Mouse (Mus musculus) lung, embryonic 15.5 days (tissue): ENCODE results near the gene Arid1b. TPM values are rescaled to one million over a fixed set of nuclear protein-coding genes. Genes with fewer than 3 reads are reported as not detected.

ENCODE experiments used
- ATAC-seq: fragments of 200-750 bp; cut with Nextera tagmentation; 2 replicates; pipeline ENCODE4 v1.8.0; 2017; ENCODE audit warnings: moderate number of reproducible peaks, borderline replicate concordance; ENCODE audit not compliant: low FRiP score, low TSS enrichment; ENCODE audit errors: extremely low read depth
- H3K27ac ChIP-seq: fragments of 300-500 bp; sonication (generic); 2 replicates; pipeline ENCODE4 v1.5.1; 2015; ENCODE audit warnings: moderate library complexity, mild to moderate bottlenecking, inconsistent platforms
- H3K27me3 ChIP-seq: fragments of 300-500 bp; sonication (generic); 2 replicates; pipeline ENCODE4 v1.6.1; 2015; ENCODE audit warnings: inconsistent platforms
- H3K36me3 ChIP-seq: fragments of 300-500 bp; sonication (generic); 2 replicates; pipeline ENCODE4 v1.6.1; 2015; ENCODE audit warnings: inconsistent platforms
- H3K4me1 ChIP-seq: fragments of 300-500 bp; sonication (generic); 2 replicates; pipeline ENCODE4 v1.6.1; 2015; ENCODE audit warnings: inconsistent platforms
- H3K4me2 ChIP-seq: fragments of 300-500 bp; sonication (generic); 2 replicates; pipeline ENCODE4 v1.6.1; 2015; ENCODE audit warnings: inconsistent platforms, mild to moderate bottlenecking, moderate library complexity
- H3K4me3 ChIP-seq: fragments of 300-500 bp; sonication (generic); 2 replicates; pipeline ENCODE4 v1.5.1; 2015; ENCODE audit warnings: mild to moderate bottlenecking, inconsistent platforms
- H3K9ac ChIP-seq: fragments of 300-500 bp; sonication (generic); 2 replicates; pipeline ENCODE4 v1.6.1; 2015; ENCODE audit warnings: inconsistent platforms
- H3K9me3 ChIP-seq: fragments of 300-500 bp; sonication (generic); 2 replicates; pipeline ENCODE4 v1.6.1; 2016; ENCODE audit warnings: inconsistent platforms
- WGBS: fragments of 180-500 bp; shearing (Covaris S2); methylation state at CpG from one replicate; pipeline ENCODE4 v1.1.7; 2015; 5-methylcytosine and 5-hydroxymethylcytosine counted together
- polyA plus RNA-seq: library from polyadenylated mRNA; unstranded; fragments of >200 nt; fragmentation: Nextera tagmentation; extraction: Ambion mirVana; gene quantifications from 2 replicates; pipeline ENCODE4 v1.2.1, GENCODE M21; 2015

Arid1b gene
- polyA plus RNA-seq, 1 experiment from 2014 or later: 10.5 TPM

DNA sequence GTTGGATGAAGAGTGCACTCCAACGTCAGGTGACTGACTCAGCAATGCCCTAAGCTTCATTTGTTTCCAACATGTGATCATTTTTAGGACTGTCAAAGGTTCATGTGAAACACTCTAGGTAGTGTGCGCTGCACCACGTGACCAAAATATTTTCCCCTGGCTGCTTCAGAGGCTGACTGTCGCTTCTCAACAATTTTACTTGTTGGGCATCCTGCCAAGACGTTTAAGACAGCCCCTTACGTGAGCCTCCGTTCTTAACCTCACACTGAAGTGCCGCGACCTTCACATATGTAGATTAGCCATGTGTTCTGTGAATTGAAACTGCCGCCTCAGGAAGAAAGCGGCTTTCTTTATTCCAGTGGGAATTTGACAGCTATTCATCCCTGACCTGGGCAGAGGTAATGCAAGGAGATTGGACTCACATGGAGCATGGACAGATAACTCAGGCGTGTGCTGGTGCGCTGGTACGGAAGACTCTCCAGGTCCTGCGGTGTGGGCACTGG lies 13.1 kb downstream of the Arid1b start:
- Histone ChIP-seq H3K4me1 (peaks cover 87% of the 10 kb centered on the region), H3K4me2 (peak overlapping the region; percentile 36), H3K27ac (no peak overlapping the region), H3K9ac (no peak overlapping the region), H3K27me3 (no peaks in the 10 kb centered on the region), H3K4me3 (no peak overlapping the region), H3K9me3 (no peaks in the 10 kb centered on the region), H3K36me3 (no peaks in the 10 kb centered on the region)
- ATAC-seq: peak; percentile 17; the same call in 1 of the 2 replicates
- 16% methylated on average over 15 of the region's 15 CpGs for WGBS

DNA sequence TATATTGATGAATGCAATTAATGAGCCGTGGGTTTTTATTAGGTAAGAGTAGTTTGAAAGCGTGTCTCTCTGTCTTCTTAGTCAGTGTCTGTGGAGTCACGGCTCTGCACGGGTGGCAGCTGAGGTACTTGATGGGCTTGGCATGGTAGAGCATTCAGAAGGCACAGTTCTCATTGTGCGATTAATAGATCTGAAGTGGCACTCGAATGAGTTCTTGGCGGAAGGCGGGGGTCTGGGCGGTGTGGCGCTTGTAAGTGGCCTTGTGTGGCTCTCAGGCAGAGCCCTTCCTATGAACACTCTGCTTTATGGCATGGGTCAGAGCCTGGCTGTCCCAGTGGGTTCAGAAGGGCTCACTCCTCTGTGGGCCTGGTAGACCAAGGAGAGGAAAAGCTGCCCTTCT lies 14.1 kb downstream of the Arid1b start:
- no peak overlapping the region; the same call in 1 of the 2 replicates for H3K9ac ChIP-seq
- WGBS: 53% methylated on average over 10 of the region's 10 CpGs
- ATAC-seq: peak; percentile 69; the same call in 1 of the 2 replicates
- no peaks in the 10 kb centered on the region for H3K36me3 ChIP-seq
- H3K27me3 ChIP-seq: no peaks in the 10 kb centered on the region
- no peak overlapping the region for H3K4me3 ChIP-seq
- H3K4me1 ChIP-seq: peaks cover 83% of the 10 kb centered on the region
- H3K4me2 ChIP-seq: peak overlapping the region; percentile 36; the same call in 1 of the 2 replicates
- H3K9me3 ChIP-seq: no peaks in the 10 kb centered on the region
- peak overlapping the region; percentile 76 for H3K27ac ChIP-seq

DNA sequence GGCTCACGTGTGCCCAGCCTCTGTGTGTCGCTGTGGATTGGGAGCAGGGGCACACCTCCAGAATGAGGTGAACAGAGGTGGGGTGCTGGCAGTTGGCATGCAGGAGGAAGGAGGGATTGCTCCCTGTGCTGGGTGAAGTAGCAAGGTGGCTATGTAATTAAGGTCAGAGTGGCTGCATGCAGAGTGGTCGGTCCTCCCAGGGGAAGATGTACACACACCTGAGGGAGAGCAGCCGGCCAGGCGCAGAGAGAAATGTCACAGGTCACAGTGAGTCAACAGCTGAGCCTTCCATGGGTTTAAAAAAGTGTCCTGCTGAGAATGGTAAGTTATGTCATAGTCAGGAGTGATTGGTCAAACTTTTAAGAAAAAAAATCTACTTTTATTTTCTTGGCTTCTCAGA lies 14.6 kb downstream of the Arid1b start:
- H3K4me1 ChIP-seq: peaks cover 79% of the 10 kb centered on the region
- peak overlapping the region; percentile 36; the same call in 1 of the 2 replicates for H3K4me2 ChIP-seq
- WGBS: 44% methylated on average over 5 of the region's 5 CpGs
- peak; percentile 31; the same call in 1 of the 2 replicates for ATAC-seq
- H3K4me3 ChIP-seq: no peak overlapping the region
- H3K9ac ChIP-seq: no peak overlapping the region; the same call in 1 of the 2 replicates
- H3K27ac ChIP-seq: peak overlapping the region; percentile 76
- H3K27me3 ChIP-seq: no peaks in the 10 kb centered on the region
- no peaks in the 10 kb centered on the region for H3K36me3 ChIP-seq
- H3K9me3 ChIP-seq: no peaks in the 10 kb centered on the region

DNA sequence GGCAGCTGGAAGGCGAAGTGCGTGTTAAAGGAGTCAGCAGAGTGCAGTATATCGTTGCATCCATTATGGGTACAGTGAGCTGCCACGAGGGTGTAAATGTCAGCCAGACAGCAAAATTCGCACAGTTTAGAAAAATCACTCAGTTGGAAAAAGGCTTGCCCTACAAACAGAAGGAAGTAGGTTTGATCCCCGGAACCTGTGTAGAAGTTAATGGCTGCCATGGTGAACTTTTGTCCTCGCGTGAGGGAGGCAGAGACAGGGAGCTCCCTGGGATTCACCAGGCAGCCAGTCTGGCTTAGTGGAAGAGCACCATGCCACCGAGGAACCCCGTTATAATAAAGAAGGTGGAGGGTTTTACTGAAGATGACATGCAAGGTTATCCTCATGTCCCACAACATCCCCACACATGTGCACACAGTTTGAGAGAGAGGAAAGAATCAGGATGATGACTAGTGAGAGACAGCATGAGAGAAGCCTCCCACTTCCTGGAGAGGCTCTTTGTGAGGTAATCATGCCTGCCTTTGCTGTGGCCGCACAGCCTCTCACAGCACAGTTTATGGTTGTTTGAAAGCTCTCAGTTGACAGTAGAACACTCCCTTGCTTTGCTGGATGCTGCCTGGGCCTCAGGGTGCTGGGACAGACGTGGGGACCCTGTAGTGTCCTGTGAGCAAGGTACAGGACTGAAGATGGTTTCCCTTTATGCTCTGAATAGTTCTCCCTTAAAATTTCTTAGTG lies 15.6 kb downstream of the Arid1b start:
- Histone ChIP-seq H3K4me1 (peaks cover 69% of the 10 kb centered on the region), H3K27ac (no peak overlapping the region), H3K4me2 (no peak overlapping the region), H3K36me3 (no peaks in the 10 kb centered on the region), H3K27me3 (no peaks in the 10 kb centered on the region), H3K4me3 (no peak overlapping the region), H3K9me3 (no peaks in the 10 kb centered on the region), H3K9ac (no peak overlapping the region)
- ATAC-seq: no peak
- WGBS: 69% methylated on average over 12 of the region's 12 CpGs

DNA sequence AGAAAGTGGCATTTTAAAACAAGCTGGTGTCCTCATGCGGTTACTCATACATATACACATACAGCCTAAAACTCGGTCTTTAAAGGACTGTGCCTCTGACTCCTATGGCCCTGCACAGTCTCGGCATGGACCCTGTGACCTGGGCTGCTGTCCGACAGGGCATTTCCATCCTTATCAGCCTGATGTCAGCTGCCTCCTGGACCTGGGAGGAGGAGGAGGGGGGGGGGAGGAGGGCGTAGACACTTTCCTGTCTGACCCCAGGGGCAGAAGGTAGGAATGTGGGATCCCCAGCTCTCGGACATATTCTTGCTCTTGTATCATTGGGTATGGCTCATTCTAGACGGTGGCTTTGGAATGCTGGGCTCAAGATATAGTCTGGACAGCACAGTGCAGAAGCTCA lies 16.6 kb downstream of the Arid1b start:
- Histone ChIP-seq H3K27me3 (no peaks in the 10 kb centered on the region), H3K36me3 (no peaks in the 10 kb centered on the region), H3K27ac (no peak overlapping the region), H3K9me3 (no peaks in the 10 kb centered on the region), H3K4me3 (no peak overlapping the region), H3K9ac (no peak overlapping the region), H3K4me1 (peaks cover 62% of the 10 kb centered on the region), H3K4me2 (no peak overlapping the region)
- 45% methylated on average over 7 of the region's 7 CpGs for WGBS
- ATAC-seq: no peak

DNA sequence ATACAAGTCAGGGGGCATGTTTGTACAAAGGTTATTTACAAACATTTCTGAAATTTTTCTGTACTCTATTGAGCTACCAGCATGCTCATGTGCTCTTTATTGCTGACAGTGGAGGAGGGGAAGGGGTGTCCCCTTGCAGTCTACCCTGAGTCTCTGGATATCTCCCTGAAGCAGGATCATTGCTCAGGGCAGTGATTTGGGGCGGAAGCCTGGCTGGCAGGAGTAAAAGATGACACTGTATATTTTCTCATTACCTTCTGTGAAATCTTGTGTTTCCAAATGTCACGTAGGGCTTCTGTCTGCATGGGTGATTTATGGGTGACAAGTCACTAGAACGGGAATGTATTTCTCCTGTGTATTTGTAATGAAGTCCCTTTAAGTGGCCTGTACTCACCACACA lies 18.0 kb downstream of the Arid1b start:
- 52% methylated on average over 3 of the region's 3 CpGs for WGBS
- no peak overlapping the region for H3K9ac ChIP-seq

DNA sequence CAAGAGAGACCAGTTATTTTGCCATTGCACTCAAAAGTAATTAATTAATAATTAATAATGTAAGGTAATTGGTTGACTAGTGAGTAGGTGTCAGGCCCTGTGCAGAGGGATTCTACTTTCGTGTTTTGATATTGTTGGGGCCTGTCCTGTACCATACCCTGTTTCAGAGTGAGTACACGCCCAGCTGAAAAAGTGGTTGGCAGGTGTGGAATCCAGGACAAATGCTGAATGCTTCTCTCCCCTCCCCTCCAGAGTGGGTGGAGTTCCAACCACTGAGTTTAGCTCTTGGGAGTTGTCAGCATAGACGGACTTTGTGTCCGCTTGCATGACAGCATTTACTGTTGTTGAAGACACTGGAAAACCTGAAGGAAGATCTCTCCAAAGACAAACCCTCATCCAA lies 18.4 kb downstream of the Arid1b start:
- no peak overlapping the region for H3K27ac ChIP-seq
- peaks cover 54% of the 10 kb centered on the region for H3K4me1 ChIP-seq
- ATAC-seq: no peak
- no peak overlapping the region for H3K4me2 ChIP-seq
- WGBS: 68% methylated on average over 4 of the region's 4 CpGs
- no peaks in the 10 kb centered on the region for H3K27me3 ChIP-seq
- no peak overlapping the region for H3K4me3 ChIP-seq
- H3K9me3 ChIP-seq: no peaks in the 10 kb centered on the region
- H3K9ac ChIP-seq: no peak overlapping the region
- no peaks in the 10 kb centered on the region for H3K36me3 ChIP-seq

More for the DNA sequence above, 18.0 kb downstream of the Arid1b start:
- no peak for ATAC-seq
- H3K9me3 ChIP-seq: no peaks in the 10 kb centered on the region
- H3K27ac ChIP-seq: no peak overlapping the region
- no peaks in the 10 kb centered on the region for H3K27me3 ChIP-seq
- H3K4me1 ChIP-seq: peaks cover 55% of the 10 kb centered on the region
- no peak overlapping the region for H3K4me2 ChIP-seq
- no peaks in the 10 kb centered on the region for H3K36me3 ChIP-seq
- H3K4me3 ChIP-seq: no peak overlapping the region

DNA sequence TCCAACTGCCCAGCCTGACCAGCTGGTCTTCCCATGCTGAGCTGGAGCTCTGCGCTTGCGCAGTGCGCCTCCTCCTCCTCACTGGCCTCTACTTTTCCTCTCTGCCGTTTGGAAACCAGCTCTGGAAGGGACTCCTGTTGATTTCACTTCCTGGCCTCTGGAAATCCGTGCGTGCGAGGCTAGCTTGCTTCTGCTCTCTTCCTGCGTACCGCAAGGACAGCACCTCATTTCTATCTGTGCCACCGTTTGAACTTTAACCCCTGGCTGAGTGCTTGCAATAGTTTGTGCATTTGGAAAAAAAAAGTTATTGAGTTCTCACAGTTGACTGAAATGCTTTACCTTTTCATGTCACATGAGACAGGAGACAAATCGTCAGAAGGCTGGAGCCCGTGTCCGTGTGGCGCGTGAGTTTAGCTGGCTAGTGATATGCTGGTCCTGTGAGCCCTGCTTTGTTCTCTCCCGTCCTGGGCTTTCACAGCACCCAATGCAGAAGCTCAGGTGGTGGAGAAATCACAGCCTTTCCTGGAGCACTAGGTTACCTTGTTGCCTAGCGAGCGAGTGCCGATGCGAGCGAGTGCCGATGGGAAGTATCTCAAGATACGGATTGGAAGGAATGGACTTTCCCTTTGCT lies 20.3 kb downstream of the Arid1b start:
- Histone ChIP-seq H3K4me2 (no peak overlapping the region), H3K36me3 (no peaks in the 10 kb centered on the region), H3K9ac (no peak overlapping the region), H3K4me3 (no peak overlapping the region), H3K9me3 (no peaks in the 10 kb centered on the region), H3K27ac (no peak overlapping the region), H3K27me3 (no peaks in the 10 kb centered on the region), H3K4me1 (peaks cover 41% of the 10 kb centered on the region)
- ATAC-seq: no peak
- 83% methylated on average over 23 of the region's 23 CpGs for WGBS

DNA sequence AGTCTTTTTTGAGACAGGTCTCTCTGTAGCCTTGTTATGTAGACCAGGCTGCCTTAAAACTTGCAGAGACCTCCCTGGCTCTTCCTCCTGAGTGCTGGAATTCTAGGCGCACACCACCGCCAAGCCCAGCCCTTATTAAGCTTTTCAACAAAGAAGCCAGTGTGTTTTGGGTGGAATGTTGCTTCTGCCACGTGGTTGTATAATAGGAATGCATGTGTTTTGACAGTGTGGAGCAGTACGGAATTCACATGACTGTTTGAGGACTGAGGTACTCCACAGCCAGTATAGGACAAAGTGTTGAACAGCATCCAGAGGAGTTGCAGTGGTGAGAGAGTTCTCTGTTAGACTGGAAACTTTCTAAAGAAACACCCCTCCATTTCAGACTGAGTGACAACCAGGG lies 22.3 kb downstream of the Arid1b start:
- H3K27me3 ChIP-seq: no peaks in the 10 kb centered on the region
- no peak overlapping the region for H3K27ac ChIP-seq
- WGBS: 45% methylated on average over 4 of the region's 4 CpGs
- peaks cover 36% of the 10 kb centered on the region for H3K4me1 ChIP-seq
- H3K9ac ChIP-seq: no peak overlapping the region
- no peak overlapping the region for H3K4me2 ChIP-seq
- no peak overlapping the region for H3K4me3 ChIP-seq
- H3K9me3 ChIP-seq: no peaks in the 10 kb centered on the region
- no peak for ATAC-seq
- no peaks in the 10 kb centered on the region for H3K36me3 ChIP-seq

DNA sequence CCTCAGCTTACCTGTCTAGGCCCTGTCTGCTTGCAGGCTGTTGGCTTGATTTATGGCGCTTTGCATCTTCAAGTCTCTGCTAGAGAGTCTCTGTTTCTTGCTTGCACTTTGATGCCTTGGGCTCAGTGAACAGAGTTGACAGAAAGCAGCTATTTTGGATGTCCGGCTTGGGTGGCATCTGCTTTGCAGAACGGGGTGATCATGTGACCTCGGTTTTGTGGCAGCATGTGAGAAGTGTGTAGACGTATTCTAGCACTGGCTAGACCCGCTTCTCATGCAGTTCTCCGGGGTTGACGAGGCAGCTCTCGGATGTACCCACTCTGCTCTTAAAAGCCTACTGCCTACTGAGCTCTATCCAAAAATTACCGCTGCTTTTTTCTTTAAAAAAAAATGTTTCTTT lies 22.9 kb downstream of the Arid1b start:
- Histone ChIP-seq H3K36me3 (no peaks in the 10 kb centered on the region), H3K4me2 (no peak overlapping the region), H3K4me3 (no peak overlapping the region), H3K27me3 (no peaks in the 10 kb centered on the region), H3K9me3 (no peaks in the 10 kb centered on the region), H3K27ac (no peak overlapping the region), H3K4me1 (peaks cover 38% of the 10 kb centered on the region), H3K9ac (no peak overlapping the region)
- 79% methylated on average over 10 of the region's 10 CpGs for WGBS
- no peak for ATAC-seq

DNA sequence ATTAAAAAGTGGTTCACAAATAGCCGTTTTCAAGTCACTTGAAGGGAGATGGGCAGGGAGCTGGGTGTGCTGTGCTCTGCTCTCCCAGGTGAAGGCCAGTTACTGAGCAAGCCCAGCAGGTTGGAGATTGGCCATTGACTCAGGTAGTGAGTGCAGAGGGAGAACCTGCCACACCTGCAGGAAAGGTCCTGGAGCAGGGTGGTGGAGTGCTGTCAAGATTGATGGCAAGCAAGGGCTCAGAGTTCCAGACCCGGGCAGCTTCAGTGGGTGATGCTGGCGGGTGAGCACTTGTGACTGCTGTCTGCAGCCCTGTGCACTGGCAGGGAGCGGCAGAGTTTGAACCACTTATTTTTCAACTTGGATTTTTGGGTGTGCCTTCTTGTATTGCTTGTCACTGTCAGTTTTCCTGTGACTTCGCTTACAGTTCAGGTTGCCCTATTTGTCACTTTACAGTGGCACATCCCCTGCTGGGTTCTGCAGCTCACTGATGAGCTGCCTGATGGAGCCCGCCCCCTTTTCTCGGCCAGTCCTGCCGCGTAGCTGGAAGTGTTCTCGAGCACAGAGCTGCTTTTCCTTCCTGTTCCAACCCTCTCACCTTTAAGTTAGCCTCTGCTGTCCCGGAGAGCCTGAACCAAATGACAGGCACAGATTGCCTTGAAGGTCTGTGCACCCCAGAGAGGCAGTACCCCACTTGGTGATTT lies 27.3 kb downstream of the Arid1b start:
- H3K9me3 ChIP-seq: no peaks in the 10 kb centered on the region
- ATAC-seq: peak; percentile 22; the same call in 1 of the 2 replicates
- H3K4me1 ChIP-seq: peaks cover 50% of the 10 kb centered on the region
- H3K36me3 ChIP-seq: no peaks in the 10 kb centered on the region
- H3K27me3 ChIP-seq: no peaks in the 10 kb centered on the region
- no peak overlapping the region for H3K4me3 ChIP-seq
- no peak overlapping the region for H3K9ac ChIP-seq
- peak overlapping the region; percentile 33; the same call in 1 of the 2 replicates for H3K4me2 ChIP-seq
- 13% methylated on average over 11 of the region's 11 CpGs for WGBS
- no peak overlapping the region for H3K27ac ChIP-seq
